9 mouse cellular contexts compared by ENCODE assay signal in genomic region chr12:84755008-84755695, GRCm38 (mm10). TPM values are rescaled to one million over a fixed set of nuclear protein-coding genes. Genes with fewer than 3 reads are reported as not detected.
DNase-seq lines count a peak whose midpoint lies in the region; ATAC-seq and TF ChIP-seq lines count a peak whose summit lies in the region.
"Had no signal": no experiment of that assay in that cellular context is flagged by ENCODE, and none has a peak within 500 bp of the region (broad histone marks: within the 10 kb centered on the region; RNA-seq: fewer than 3 reads in every experiment).

No protein-coding gene starts in this region.

- no peak overlapping the region for H3K4me2 ChIP-seq in neural tube, embryonic 13.5 days

- intact Hi-C loops in heart, postnatal 14 days (cut with DNase I), result loop anchor here (1.0 kb wide), 1 partner anchor 101 kb away; no protein-coding TSS in a partner anchor
- intact Hi-C loops in left cerebral cortex, postnatal 4 days (cut with DNase I), result loop anchor here (2.0 to 10.0 kb wide), 2 partner anchors 100 to 280 kb away; no protein-coding TSS in a partner anchor

- 0 out of 2 replicates have a peak, but pooled peaks have one; percentile 3 for ATAC-seq in neural tube, embryonic 13.5 days (ENCODE audit: low read depth)

- no peak overlapping the region for H3K9ac ChIP-seq in neural tube, embryonic 13.5 days

- TF ChIP-seq CTCF in cortical plate, adult 2 months (IDR thresholded peaks at IDR 0.05; ENCODE audit: extremely low read depth, insufficient read depth, low read length), result peak; percentile 60

- no peaks in the 10 kb centered on the region for H3K27me3 ChIP-seq in neural tube, embryonic 13.5 days

- no peak for TF ChIP-seq POLR2A in cortical plate, adult 2 months (IDR thresholded peaks at IDR 0.05; ENCODE audit: extremely low read depth, insufficient read depth, low read length)

- no peaks in the 10 kb centered on the region for H3K4me1 ChIP-seq in cortical plate, adult 2 months (ENCODE audit: control insufficient read depth, insufficient read depth, low read length)
- peaks cover 35% of the 10 kb centered on the region for H3K4me1 ChIP-seq in neural tube, embryonic 13.5 days (replicated peaks)

- H3K9me3 ChIP-seq in neural tube, embryonic 13.5 days, result no peaks in the 10 kb centered on the region

- no peak overlapping the region for H3K4me3 ChIP-seq in cortical plate, adult 2 months (ENCODE audit: insufficient read depth, low read length)
- H3K4me3 ChIP-seq in neural tube, embryonic 13.5 days, result no peak overlapping the region

- no peak overlapping the region for H3K27ac ChIP-seq in cortical plate, adult 2 months (ENCODE audit: insufficient read depth, low read length)
- no peak overlapping the region for H3K27ac ChIP-seq in neural tube, embryonic 13.5 days (replicated peaks)

- peak; percentile 56 for DNase-seq in right cerebral cortex, postnatal 14 days
- DNase-seq in right cerebral cortex, adult 18-20 months, result no peak
- peak; percentile 64 for DNase-seq in adipocyte (ENCODE audit: low spot score)
- DNase-seq in heart, postnatal 14 days, result peak; percentile 73 to 78
- DNase-seq in left cerebral cortex, postnatal 4 days, result peak; percentile 73
- peak; percentile 37 to 49 for DNase-seq in urinary bladder, postnatal 36 days (ENCODE audit: low spot score in 2 of 2)

- 32% methylated on average over 16 of the region's 16 CpGs for WGBS in neural tube, embryonic 13.5 days

- peaks cover 46% of the 10 kb centered on the region for H3K36me3 ChIP-seq in neural tube, embryonic 13.5 days

RNA-seq across cellular contexts. Expression of gene Npc2, which starts 17.8 kb away (rescaled TPM):
- polyA plus RNA-seq in cortical plate, adult 2 months (2012; rRNA removed), result 45.5 and 50.0 TPM in 2 replicates
- total RNA-seq in heart, postnatal 14 days (2021), result 10 to 100 TPM; 30.8 to 32.7 TPM
- 10 to 100 TPM; 35.4 to 35.7 TPM for total RNA-seq in left cerebral cortex, postnatal 4 days (2021)
- polyA plus RNA-seq in neural tube, embryonic 13.5 days (2015; fragmentation: Nextera tagmentation; extraction: Ambion mirVana), result 74.9 and 77.8 TPM in 2 replicates

RNA-seq across cellular contexts. Expression of gene Isca2, which starts 17.9 kb away (rescaled TPM):
- 83.0 and 86.3 TPM in 2 replicates for polyA plus RNA-seq in cortical plate, adult 2 months (2012; rRNA removed)
- 10 to 100 TPM; 71.2 to 73.3 TPM for total RNA-seq in heart, postnatal 14 days (2021)
- total RNA-seq in left cerebral cortex, postnatal 4 days (2021), result 10 to 100 TPM; 40.8 to 43.3 TPM
- polyA plus RNA-seq in neural tube, embryonic 13.5 days (2015; fragmentation: Nextera tagmentation; extraction: Ambion mirVana), result 148 and 154 TPM in 2 replicates

RNA-seq across cellular contexts. Expression of gene Syndig1l, which starts 56.5 kb away (rescaled TPM):
- polyA plus RNA-seq in cortical plate, adult 2 months (2012; rRNA removed), result 3.2 and 29.8 TPM in 2 replicates
- total RNA-seq in heart, postnatal 14 days (2021), result not detected
- 10 to 100 TPM; 36.9 to 47.9 TPM for total RNA-seq in left cerebral cortex, postnatal 4 days (2021)
- polyA plus RNA-seq in neural tube, embryonic 13.5 days (2015; fragmentation: Nextera tagmentation; extraction: Ambion mirVana), result 3.6 and 3.8 TPM in 2 replicates
- total RNA-seq: gastrocnemius, postnatal 36 days had no signal

Comparison
In these comparisons a context has a peak if more than half of its experiments do, and no peak if none do; other contexts are left out.
1. RNA of gene Syndig1l, which starts 56.5 kb away (total RNA-seq): 36.9 to 47.9 TPM in left cerebral cortex, postnatal 4 days; not detected in heart, postnatal 14 days; every median in the first group is over 10 times any median in the second.